Mouse (Mus musculus) fibroblast of lung, adult 2 months (primary cell): ENCODE measurements around the gene Ccl9.

Experiments used
- DNase-seq: peaks from one replicate; pipeline ENCODE4 v3.0.0-alpha.2; 2011; ENCODE audit warnings: low read depth

The Ccl9 gene

DNA sequence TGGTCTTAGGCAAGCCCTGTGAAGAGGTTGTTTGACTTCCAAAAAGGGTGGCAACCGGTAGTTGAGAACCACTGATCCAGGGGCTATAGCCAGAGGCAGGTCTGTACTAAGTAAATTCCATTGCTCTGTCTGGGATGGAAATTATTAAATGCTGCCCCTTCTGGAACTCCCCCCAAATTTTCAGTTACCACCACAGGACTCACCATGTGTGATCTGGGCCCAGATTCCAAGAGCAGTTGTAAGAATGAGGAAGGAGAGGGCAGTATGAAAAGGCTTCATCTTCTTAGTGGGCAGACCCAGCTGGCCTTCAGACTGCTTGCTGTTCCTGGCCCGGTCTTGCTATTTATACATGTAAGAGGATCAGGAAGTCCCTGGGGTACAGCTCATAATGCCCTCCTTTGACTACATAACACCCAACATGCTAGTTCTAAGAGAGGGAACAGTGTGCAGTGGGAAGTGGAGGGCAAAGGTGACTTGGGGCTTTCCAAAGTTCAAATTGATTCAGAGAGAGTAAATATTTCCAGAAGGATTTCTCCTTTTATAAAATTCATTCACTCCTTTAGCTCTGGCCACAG is at the start of gene Ccl9:
TSS of gene Ccl9 (minus strand) at position 451 of the 575 bp plus-strand sequence.
- DNase-seq, result no peak

GRCm38 (mm10) chr11:83623586-83623985 is 45.1 kb upstream of the Ccl9 start:
- DNase-seq, result no peak

- no peak for DNase-seq
Measured at GRCm38 (mm10) chr11:83619037-83619436, 40.6 kb upstream of the Ccl9 start.

- DNase-seq, result no peak
Measured at GRCm38 (mm10) chr11:83618238-83618637, 39.8 kb upstream of the Ccl9 start.

GRCm38 (mm10) chr11:83616586-83616985 is 38.1 kb upstream of the Ccl9 start:
- DNase-seq, result no peak

DNA sequence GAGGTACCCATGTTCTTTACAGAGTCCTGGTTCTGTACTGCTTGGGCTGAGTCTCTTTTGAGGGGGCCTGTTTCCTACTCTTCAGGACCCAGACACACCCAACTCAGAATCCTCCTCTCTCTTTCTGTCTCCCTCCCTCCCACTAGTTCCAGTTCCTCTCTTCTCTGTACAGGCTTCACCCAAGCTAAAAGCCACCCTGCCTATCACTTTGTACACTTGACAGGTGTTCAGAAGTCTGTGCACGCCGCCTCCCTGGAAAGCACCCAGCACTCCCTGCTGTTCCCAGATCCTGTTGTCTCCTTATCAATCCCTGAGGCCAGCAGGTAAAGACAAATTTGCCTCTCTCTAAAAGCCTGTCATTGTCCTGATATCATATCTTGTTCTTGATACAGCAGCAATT is 32.5 kb upstream of the Ccl9 start:
- no peak for DNase-seq

DNA sequence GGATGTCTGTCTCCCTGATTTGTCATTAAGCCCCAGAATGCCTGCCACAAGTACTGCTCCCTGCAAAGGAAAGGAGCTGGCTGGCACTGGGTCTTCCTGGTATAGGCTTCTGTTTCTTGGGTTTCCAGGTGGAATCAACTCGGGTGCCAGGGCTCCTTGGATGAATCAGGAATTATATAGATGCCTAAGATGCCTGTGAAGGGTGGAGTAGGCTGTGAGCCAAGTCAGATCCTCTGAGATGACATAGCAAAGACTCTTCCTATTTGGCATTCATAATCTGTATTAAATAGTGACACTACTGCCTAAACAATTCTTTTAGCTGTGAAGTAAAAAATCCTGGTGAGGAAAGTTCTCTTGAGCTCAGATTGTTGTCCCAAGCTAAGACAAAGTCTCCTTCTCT is 28.0 kb upstream of the Ccl9 start:
- no peak for DNase-seq

DNA sequence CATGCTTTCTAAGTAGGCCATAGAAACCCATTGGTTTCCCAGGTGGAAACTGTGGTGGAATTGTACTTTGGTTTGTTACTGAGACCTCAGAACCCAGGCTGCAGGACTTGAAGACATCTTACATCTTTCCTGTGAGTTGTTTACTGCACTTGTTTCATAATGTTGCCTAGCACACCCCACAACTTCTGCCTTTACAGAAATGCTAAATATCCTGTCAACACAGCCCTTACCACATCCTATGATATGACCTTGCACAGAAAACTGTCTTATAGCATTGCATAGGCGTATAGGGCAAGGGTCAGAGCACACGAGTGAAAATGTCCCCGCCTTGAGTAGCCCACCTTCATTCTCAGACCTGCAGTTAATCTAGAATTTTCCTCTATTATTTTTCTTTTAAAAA is 27.1 kb upstream of the Ccl9 start:
- DNase-seq, result no peak

DNA sequence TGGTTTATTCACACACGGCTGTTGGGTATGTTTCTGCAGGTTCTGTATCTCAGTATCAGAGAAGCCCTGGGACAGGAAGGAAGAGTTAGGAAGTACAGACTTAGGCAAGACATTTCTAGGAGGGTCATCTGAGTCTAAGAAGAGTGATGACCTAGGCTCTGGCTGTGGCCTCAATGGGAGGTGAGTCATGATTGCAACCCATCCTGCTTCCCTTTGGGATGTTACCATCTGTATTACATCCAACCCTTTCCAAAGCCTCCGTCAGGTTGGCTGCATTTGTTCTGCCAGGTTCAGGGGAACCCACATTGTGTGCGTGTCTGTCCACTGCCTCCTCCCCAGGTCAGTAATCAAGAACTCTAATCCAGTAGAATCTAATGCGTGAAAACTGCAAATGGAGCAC is 26.3 kb upstream of the Ccl9 start:
- DNase-seq, result no peak

GRCm38 (mm10) chr11:83603399-83603798 is 25.0 kb upstream of the Ccl9 start:
- no peak for DNase-seq

DNA sequence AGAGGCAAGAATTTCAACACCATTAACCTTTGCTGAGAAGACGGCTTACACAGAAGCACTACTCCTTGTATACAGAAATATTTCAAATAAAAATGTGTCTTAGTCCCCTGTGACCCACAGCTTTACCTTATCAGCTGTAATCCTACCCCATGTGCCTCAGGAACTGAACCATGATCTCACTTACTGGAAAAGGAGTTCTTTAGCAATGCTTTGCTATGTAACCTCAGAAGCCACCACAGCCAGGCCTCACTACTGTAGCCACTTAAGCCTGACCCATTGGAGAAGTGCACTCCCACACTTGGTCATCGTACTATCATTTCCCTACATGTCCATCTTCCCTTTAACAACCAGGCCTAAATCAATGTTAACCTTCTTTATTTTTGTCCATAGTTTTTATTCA is 22.1 kb upstream of the Ccl9 start:
- DNase-seq, result no peak

GRCm38 (mm10) chr11:83598991-83599390 is 20.6 kb upstream of the Ccl9 start:
- DNase-seq, result no peak

DNA sequence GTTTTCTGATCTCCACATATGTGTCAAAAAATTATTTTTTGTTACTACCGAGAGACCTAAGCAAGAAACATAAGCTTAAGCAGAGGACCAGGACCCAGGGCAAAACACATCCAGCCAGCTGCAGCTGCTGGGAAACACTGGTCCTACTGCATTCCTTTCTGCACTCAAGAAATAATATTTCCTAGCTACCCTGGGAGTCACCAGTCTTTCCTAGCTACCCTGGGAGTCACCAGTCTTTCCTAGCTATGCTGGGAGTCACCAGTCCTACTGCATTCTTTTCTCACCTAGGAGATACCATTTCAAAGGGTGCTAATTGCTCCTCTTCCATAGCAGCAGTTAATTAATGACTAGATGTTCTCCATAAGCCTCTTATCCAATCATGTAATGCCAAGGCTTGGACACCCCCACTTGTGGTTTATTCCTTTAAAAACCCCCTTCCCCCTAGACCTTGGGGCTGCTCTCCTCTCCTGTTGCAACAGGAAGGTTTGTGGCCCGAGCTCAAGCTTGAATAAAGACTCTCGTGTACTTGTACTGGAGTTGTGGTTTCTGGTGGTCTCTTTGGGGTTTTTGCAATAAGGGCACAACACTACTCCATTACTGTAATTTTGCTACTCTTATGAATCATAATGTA is 19.9 kb upstream of the Ccl9 start:
- no peak for DNase-seq

DNA sequence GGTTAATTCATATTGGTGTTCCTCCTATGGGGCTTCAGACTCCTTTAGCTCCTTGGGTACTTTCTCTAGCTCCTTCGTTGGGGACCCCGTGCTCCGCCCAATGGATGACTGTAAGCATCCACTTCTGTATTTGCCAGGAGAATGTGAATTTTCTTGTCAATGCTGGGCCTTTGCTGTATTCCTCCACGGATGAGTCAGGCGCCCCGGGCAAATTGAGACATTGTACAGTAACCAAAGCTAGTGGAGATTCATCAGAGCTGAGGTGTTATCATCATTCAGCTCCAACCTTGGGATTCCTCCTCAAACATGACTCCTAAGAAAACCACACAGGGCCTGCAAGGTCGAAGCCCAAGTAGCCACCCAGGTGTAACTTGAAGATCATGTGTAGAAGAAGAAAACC is 19.4 kb upstream of the Ccl9 start:
- no peak for DNase-seq

- DNase-seq, result no peak
Measured at GRCm38 (mm10) chr11:83595669-83596455, 17.4 kb upstream of the Ccl9 start.

- no peak for DNase-seq
Measured at GRCm38 (mm10) chr11:83593453-83593852, 15.0 kb upstream of the Ccl9 start.

GRCm38 (mm10) chr11:83592853-83593252 is 14.4 kb upstream of the Ccl9 start, which contains the start of gene Ccl6:
TSS of gene Ccl6 (minus strand) at chr11:83593087.
- no peak for DNase-seq

DNA sequence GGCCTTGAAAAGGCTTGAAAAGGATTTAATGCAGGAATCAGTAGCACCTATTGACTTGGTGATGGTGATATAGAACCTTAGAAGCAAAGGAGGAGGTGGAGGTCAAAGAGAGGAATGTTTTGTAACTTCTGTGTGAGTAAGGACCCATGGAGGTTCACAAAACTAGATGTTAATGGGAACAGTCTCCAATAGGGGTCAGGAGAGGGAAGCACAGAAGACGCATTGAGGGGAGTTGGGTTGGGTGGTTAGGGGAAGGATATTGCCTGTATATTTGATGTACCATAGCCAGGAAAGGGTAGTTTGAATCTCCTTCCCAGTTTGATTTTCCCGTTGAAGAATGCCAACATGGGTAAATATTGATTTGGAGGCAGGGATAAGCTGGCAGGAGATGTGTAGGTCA is 5.8 kb upstream of the Ccl9 start:
- no peak for DNase-seq

- no peak for DNase-seq
Measured at GRCm38 (mm10) chr11:83583450-83583754, 5.0 kb upstream of the Ccl9 start.

DNA sequence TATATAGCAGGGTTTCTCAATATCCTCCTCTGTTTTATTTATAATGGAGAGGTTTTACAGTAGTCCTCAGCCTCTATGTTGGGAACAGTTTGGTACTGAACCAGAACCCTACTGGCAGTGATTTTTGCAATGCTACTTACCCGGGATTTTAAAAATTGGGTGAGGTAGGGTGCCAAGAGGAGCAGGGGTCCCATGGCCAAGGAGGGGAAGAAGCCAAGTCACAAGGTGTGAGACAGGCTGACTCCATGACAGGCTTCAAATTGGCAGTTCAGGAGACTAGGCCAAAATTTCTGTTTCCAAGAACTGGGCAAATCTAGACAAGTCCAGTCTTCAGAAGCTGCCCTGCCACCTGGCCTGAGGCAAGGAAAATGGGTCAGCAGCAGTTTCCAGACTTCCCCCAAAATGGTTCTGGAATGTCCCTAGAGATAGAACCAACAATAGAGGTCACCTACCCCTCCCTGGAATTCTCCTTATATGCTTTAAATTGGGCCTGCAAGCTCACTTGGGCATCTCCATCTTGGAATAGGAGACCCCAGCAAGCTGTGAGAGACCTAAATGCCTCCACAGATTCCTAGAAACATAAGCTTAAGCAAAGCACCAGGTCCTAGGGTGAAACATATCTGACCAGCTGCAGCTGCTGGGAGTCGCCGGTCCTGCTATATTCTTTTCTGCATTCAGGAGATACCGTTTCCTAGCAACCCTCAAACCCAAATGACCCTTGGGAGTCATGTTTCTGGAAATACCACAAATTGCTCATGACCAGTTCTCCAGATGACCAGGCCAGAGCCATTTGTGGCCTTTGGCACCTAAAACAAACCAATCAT is 4.4 kb upstream of the Ccl9 start:
- peak; percentile 97 for DNase-seq

GRCm38 (mm10) chr11:83581626-83582610 is 3.5 kb upstream of the Ccl9 start:
- DNase-seq, result no peak
